Mouse (Mus musculus) testis, adult 2 months (tissue): ENCODE measurements around the gene Ankrd22. TPM values are rescaled to one million over a fixed set of nuclear protein-coding genes. Genes with fewer than 3 reads are reported as not detected.

ENCODE experiments used
- H3K27ac ChIP-seq: fragments of 200-500 bp; 2 replicates; pipeline ENCODE4 v1.5.1; 2012; ENCODE audit warnings: low read depth, low read length; ENCODE audit not compliant: control insufficient read depth, insufficient read depth
- H3K27me3 ChIP-seq: fragments of 200-500 bp; 2 replicates; pipeline ENCODE4 v1.6.1; 2012; ENCODE audit warnings: mild to moderate bottlenecking, low read length, moderate library complexity; ENCODE audit not compliant: control insufficient read depth, insufficient read depth
- H3K36me3 ChIP-seq: fragments of 200-500 bp; 2 replicates; pipeline ENCODE4 v1.6.1; 2012; ENCODE audit warnings: mild to moderate bottlenecking, low read length; ENCODE audit not compliant: control insufficient read depth, insufficient read depth
- H3K4me1 ChIP-seq: fragments of 200-500 bp; 2 replicates; pipeline ENCODE4 v1.6.1; 2012; ENCODE audit warnings: low read length; ENCODE audit not compliant: control insufficient read depth, insufficient read depth
- H3K4me3 ChIP-seq: fragments of 200-500 bp; 2 replicates; pipeline ENCODE4 v1.5.1; 2012; ENCODE audit warnings: low read depth, mild to moderate bottlenecking, low read length, moderate library complexity, mixed read lengths; ENCODE audit not compliant: control insufficient read depth
- CTCF ChIP-seq: fragments of 200-500 bp; IDR thresholded peaks from 2 replicates; pipeline ENCODE4 v1.5.1; 2012; ENCODE audit warnings: low read depth, mild to moderate bottlenecking, inconsistent platforms, low read length, moderate library complexity; ENCODE audit not compliant: control insufficient read depth, insufficient read depth, insufficient replicate concordance
- POLR2A ChIP-seq: fragments of 200-500 bp; IDR thresholded peaks from 2 replicates; pipeline ENCODE4 v1.6.1; 2012; ENCODE audit warnings: low read depth, mild to moderate bottlenecking, inconsistent platforms, low read length, moderate library complexity; ENCODE audit not compliant: control insufficient read depth
- polyA plus RNA-seq: library from polyadenylated mRNA; depleted of rRNA; stranded (reverse); fragments of >200 nt; gene quantifications from 2 replicates; pipeline ENCODE4 v1.2.3, GENCODE M21; 2012; rRNA removed

Gene Ankrd22
- 2.2 and 2.8 TPM in 2 replicates for polyA plus RNA-seq

- Histone ChIP-seq H3K4me3 (no peak within 1 kb of the TSS), H3K27ac (no peak within 1 kb of the TSS), H3K27me3 (no peaks in the 10 kb centered on the region), H3K36me3 (no peaks in the 10 kb centered on the region), H3K4me1 (no peaks in the 10 kb centered on the region)
- TF ChIP-seq POLR2A (no peak), CTCF (no peak)
These were observed at the start of gene Ankrd22 for GRCm38 (mm10) chr19:34165891-34166290. TSS of gene Ankrd22 (minus strand) at chr19:34166053.

GRCm38 (mm10) chr19:34214136-34214535 lies 48.3 kb upstream of the Ankrd22 start:
- no peaks in the 10 kb centered on the region for H3K36me3 ChIP-seq
- no peaks in the 10 kb centered on the region for H3K27me3 ChIP-seq
- H3K4me1 ChIP-seq, result no peaks in the 10 kb centered on the region
- TF ChIP-seq POLR2A (no peak), CTCF (no peak)
- no peak overlapping the region for H3K4me3 ChIP-seq
- H3K27ac ChIP-seq, result no peak overlapping the region

- H3K4me1 ChIP-seq, result no peaks in the 10 kb centered on the region
- no peak overlapping the region for H3K4me3 ChIP-seq
- TF ChIP-seq POLR2A (no peak), CTCF (no peak)
- no peak overlapping the region for H3K27ac ChIP-seq
- no peaks in the 10 kb centered on the region for H3K27me3 ChIP-seq
- H3K36me3 ChIP-seq, result no peaks in the 10 kb centered on the region
These were observed 47.4 kb upstream of the Ankrd22 start for GRCm38 (mm10) chr19:34213251-34213645.

- TF ChIP-seq POLR2A (no peak), CTCF (no peak)
- no peak overlapping the region for H3K4me3 ChIP-seq
- H3K27ac ChIP-seq, result no peak overlapping the region
- no peaks in the 10 kb centered on the region for H3K36me3 ChIP-seq
- H3K4me1 ChIP-seq, result no peaks in the 10 kb centered on the region
- no peaks in the 10 kb centered on the region for H3K27me3 ChIP-seq
These were observed 46.8 kb upstream of the Ankrd22 start for GRCm38 (mm10) chr19:34212489-34213250.

GRCm38 (mm10) chr19:34210841-34211240 lies 45.0 kb upstream of the Ankrd22 start:
- no peaks in the 10 kb centered on the region for H3K27me3 ChIP-seq
- H3K27ac ChIP-seq, result no peak overlapping the region
- H3K36me3 ChIP-seq, result no peaks in the 10 kb centered on the region
- no peaks in the 10 kb centered on the region for H3K4me1 ChIP-seq
- no peak for TF ChIP-seq CTCF
- TF ChIP-seq POLR2A, result no peak
- no peak overlapping the region for H3K4me3 ChIP-seq

- TF ChIP-seq POLR2A (no peak), CTCF (no peak)
- Histone ChIP-seq H3K4me1 (no peaks in the 10 kb centered on the region), H3K4me3 (no peak overlapping the region), H3K27me3 (no peaks in the 10 kb centered on the region), H3K36me3 (no peaks in the 10 kb centered on the region), H3K27ac (no peak overlapping the region)
These were observed 44.2 kb upstream of the Ankrd22 start for GRCm38 (mm10) chr19:34209930-34210581.

GRCm38 (mm10) chr19:34209031-34209430 lies 43.2 kb upstream of the Ankrd22 start:
- no peaks in the 10 kb centered on the region for H3K4me1 ChIP-seq
- H3K27me3 ChIP-seq, result no peaks in the 10 kb centered on the region
- H3K4me3 ChIP-seq, result no peak overlapping the region
- H3K36me3 ChIP-seq, result no peaks in the 10 kb centered on the region
- TF ChIP-seq CTCF (no peak), POLR2A (no peak)
- no peak overlapping the region for H3K27ac ChIP-seq
